Mouse (Mus musculus): Measurements from ENCODE around the gene Tmem52. TPM values are rescaled to one million over a fixed set of nuclear protein-coding genes. Genes with fewer than 3 reads are reported as not detected.

Gene Tmem52
- polyA plus RNA-seq, 1 experiment from 2014 or later, result not detected

- no peaks in the 10 kb centered on the region for H3K36me3 ChIP-seq (ENCODE audit: control insufficient read depth, insufficient read depth, low read length)
- no peak overlapping the region for H3K4me3 ChIP-seq (ENCODE audit: low read depth, low read length)
- H3K27ac ChIP-seq (replicated peaks; ENCODE audit: low read depth, low read length), result no peak overlapping the region
- H3K27me3 ChIP-seq (ENCODE audit: control insufficient read depth, insufficient read depth, low read length), result 0 out of 2 replicates have a peak, but pooled peaks cover 2% of the 10 kb centered on the region
- H3K4me2 ChIP-seq (ENCODE audit: low read depth, severe bottlenecking), result no peak overlapping the region
- H3K9me3 ChIP-seq (ENCODE audit: control insufficient read depth, low read length), result no peaks in the 10 kb centered on the region
- DNase-seq (ENCODE audit: low spot score) (peak; percentile 92), ATAC-seq (ENCODE audit: insufficient number of reproducible peaks, low FRiP score, low TSS enrichment, low read depth) (peak; percentile 68; the same call in 1 of the 2 replicates)
- no peaks in the 10 kb centered on the region for H3K4me1 ChIP-seq (ENCODE audit: control insufficient read depth, insufficient read depth, low read length)
- no peak overlapping the region for H3K9ac ChIP-seq (ENCODE audit: low read length)
- 25% methylated on average over 28 of the region's 28 CpGs for WGBS
These were observed 12.6 kb downstream of the Tmem52 start for GRCm38 (mm10) chr4:155481381-155482124.

- H3K4me1 ChIP-seq (ENCODE audit: control insufficient read depth, insufficient read depth, low read length), result no peaks in the 10 kb centered on the region
- H3K9me3 ChIP-seq (ENCODE audit: control insufficient read depth, low read length), result no peaks in the 10 kb centered on the region
- 90% methylated on average over 6 of the region's 6 CpGs for WGBS
- 0 out of 2 replicates have a peak, but pooled peaks cover 2% of the 10 kb centered on the region for H3K27me3 ChIP-seq (ENCODE audit: control insufficient read depth, insufficient read depth, low read length)
- DNase-seq (ENCODE audit: low spot score), result no peak
- no peaks in the 10 kb centered on the region for H3K36me3 ChIP-seq (ENCODE audit: control insufficient read depth, insufficient read depth, low read length)
- H3K4me2 ChIP-seq (ENCODE audit: low read depth, severe bottlenecking), result no peak overlapping the region
- H3K27ac ChIP-seq (replicated peaks; ENCODE audit: low read depth, low read length), result no peak overlapping the region
- H3K4me3 ChIP-seq (ENCODE audit: low read depth, low read length), result no peak overlapping the region
- no peak overlapping the region for H3K9ac ChIP-seq (ENCODE audit: low read length)
- ATAC-seq (ENCODE audit: insufficient number of reproducible peaks, low FRiP score, low TSS enrichment, low read depth), result no peak
These were observed 13.2 kb downstream of the Tmem52 start for GRCm38 (mm10) chr4:155482125-155482480.

- Histone ChIP-seq H3K27me3 (ENCODE audit: control insufficient read depth, insufficient read depth, low read length) (0 out of 2 replicates have a peak, but pooled peaks cover 1% of the 10 kb centered on the region), H3K27ac (replicated peaks; ENCODE audit: low read depth, low read length) (no peak overlapping the region), H3K36me3 (ENCODE audit: control insufficient read depth, insufficient read depth, low read length) (no peaks in the 10 kb centered on the region), H3K4me1 (ENCODE audit: control insufficient read depth, insufficient read depth, low read length) (no peaks in the 10 kb centered on the region), H3K4me3 (ENCODE audit: low read depth, low read length) (no peak overlapping the region), H3K4me2 (ENCODE audit: low read depth, severe bottlenecking) (no peak overlapping the region), H3K9me3 (ENCODE audit: control insufficient read depth, low read length) (no peaks in the 10 kb centered on the region), H3K9ac (ENCODE audit: low read length) (no peak overlapping the region)
- ATAC-seq (ENCODE audit: insufficient number of reproducible peaks, low FRiP score, low TSS enrichment, low read depth) (no peak), DNase-seq (ENCODE audit: low spot score) (no peak)
- 70% methylated on average over 8 of the region's 8 CpGs for WGBS
These were observed 14.0 kb downstream of the Tmem52 start for GRCm38 (mm10) chr4:155482733-155483540.

- no peak overlapping the region for H3K27ac ChIP-seq (replicated peaks; ENCODE audit: low read depth, low read length)
- H3K4me3 ChIP-seq (ENCODE audit: low read depth, low read length), result no peak overlapping the region
- peaks cover 6% of the 10 kb centered on the region for H3K4me1 ChIP-seq (ENCODE audit: control insufficient read depth, insufficient read depth, low read length)
- H3K27me3 ChIP-seq (ENCODE audit: control insufficient read depth, insufficient read depth, low read length), result no peaks in the 10 kb centered on the region
- H3K9me3 ChIP-seq (ENCODE audit: control insufficient read depth, low read length), result no peaks in the 10 kb centered on the region
- H3K9ac ChIP-seq (ENCODE audit: low read length), result no peak overlapping the region
- ATAC-seq (ENCODE audit: insufficient number of reproducible peaks, low FRiP score, low TSS enrichment, low read depth), result no peak
- H3K36me3 ChIP-seq (ENCODE audit: control insufficient read depth, insufficient read depth, low read length), result no peaks in the 10 kb centered on the region
- WGBS, result 87% methylated on average over 3 of the region's 3 CpGs
- no peak for DNase-seq (ENCODE audit: low spot score)
- H3K4me2 ChIP-seq (ENCODE audit: low read depth, severe bottlenecking), result no peak overlapping the region
These were observed 16.6 kb downstream of the Tmem52 start for GRCm38 (mm10) chr4:155485521-155485920.

DNA sequence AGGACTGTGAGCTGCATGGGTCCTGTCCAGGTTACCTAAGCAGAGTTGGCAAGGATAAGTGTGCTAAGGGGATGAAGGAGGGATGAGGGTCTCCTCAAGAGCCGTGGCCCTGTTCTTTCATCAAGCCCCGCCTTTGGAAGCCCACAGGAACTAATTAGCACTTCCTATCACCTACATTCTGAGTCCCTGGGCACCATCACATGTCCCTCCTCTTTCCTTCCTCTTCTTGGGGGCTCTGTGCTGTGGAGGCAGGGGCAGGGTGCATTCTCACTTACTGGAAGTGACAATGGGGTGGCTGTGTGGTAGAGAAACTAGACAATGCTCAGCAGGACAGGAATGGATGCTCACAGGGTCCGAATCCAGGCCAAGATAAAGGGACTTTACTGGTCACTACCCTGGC lies 18.8 kb downstream of the Tmem52 start:
- H3K27me3 ChIP-seq (ENCODE audit: control insufficient read depth, insufficient read depth, low read length), result no peaks in the 10 kb centered on the region
- no peaks in the 10 kb centered on the region for H3K9me3 ChIP-seq (ENCODE audit: control insufficient read depth, low read length)
- 36% methylated on average over 3 of the region's 3 CpGs for WGBS
- no peak for ATAC-seq (ENCODE audit: insufficient number of reproducible peaks, low FRiP score, low TSS enrichment, low read depth)
- no peak overlapping the region for H3K9ac ChIP-seq (ENCODE audit: low read length)
- no peak overlapping the region for H3K27ac ChIP-seq (replicated peaks; ENCODE audit: low read depth, low read length)
- no peak overlapping the region for H3K4me3 ChIP-seq (ENCODE audit: low read depth, low read length)
- H3K4me2 ChIP-seq (ENCODE audit: low read depth, severe bottlenecking), result no peak overlapping the region
- H3K36me3 ChIP-seq (ENCODE audit: control insufficient read depth, insufficient read depth, low read length), result no peaks in the 10 kb centered on the region
- DNase-seq (ENCODE audit: low spot score), result no peak
- peaks cover 8% of the 10 kb centered on the region for H3K4me1 ChIP-seq (ENCODE audit: control insufficient read depth, insufficient read depth, low read length)

DNA sequence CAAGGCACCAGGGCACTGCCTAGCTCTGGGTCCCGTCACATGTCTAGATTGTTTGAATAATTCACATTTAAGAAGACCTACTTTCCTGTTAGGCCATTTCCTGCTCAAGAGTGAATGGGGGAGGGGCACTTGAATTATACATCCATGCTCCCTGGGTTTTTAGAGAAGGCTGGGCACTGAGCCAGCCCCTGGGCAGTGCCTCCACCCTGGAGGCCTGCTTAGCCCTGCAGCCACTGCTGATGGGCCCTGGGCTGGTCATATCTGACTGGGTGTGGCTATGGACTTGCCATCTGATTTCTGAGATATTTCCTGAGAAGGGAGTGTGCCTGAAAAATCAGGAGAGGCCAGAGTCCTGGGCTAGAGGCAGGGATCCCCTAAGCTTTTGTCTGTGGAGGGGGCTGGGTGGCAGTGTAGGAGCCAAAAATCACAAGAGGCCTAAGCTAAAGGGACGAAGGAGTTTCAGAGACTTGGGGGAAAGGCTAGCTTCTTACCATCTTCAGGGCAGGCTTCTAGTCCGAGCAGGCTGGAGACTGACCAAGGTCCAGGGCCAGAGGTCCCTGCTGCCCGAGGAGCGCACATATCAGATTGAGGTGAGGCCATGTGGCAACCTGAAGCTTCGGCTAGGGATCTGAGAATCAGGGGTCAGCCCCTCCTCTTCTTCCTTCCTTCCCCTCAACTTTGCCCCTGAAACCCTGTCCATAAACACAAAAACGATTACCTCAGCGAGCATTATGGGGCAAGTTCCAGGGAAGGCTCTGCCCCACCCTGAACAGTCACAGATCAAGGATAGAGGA lies 19.5 kb downstream of the Tmem52 start:
- no peak for ATAC-seq (ENCODE audit: insufficient number of reproducible peaks, low FRiP score, low TSS enrichment, low read depth)
- Histone ChIP-seq H3K9ac (ENCODE audit: low read length) (no peak overlapping the region), H3K27me3 (ENCODE audit: control insufficient read depth, insufficient read depth, low read length) (no peaks in the 10 kb centered on the region), H3K4me1 (ENCODE audit: control insufficient read depth, insufficient read depth, low read length) (peaks cover 9% of the 10 kb centered on the region), H3K4me2 (ENCODE audit: low read depth, severe bottlenecking) (no peak overlapping the region), H3K4me3 (ENCODE audit: low read depth, low read length) (no peak overlapping the region), H3K36me3 (ENCODE audit: control insufficient read depth, insufficient read depth, low read length) (no peaks in the 10 kb centered on the region), H3K9me3 (ENCODE audit: control insufficient read depth, low read length) (no peaks in the 10 kb centered on the region), H3K27ac (replicated peaks; ENCODE audit: low read depth, low read length) (no peak overlapping the region)
- no peak for DNase-seq (ENCODE audit: low spot score)
- WGBS, result 72% methylated on average over 8 of the region's 8 CpGs

DNA sequence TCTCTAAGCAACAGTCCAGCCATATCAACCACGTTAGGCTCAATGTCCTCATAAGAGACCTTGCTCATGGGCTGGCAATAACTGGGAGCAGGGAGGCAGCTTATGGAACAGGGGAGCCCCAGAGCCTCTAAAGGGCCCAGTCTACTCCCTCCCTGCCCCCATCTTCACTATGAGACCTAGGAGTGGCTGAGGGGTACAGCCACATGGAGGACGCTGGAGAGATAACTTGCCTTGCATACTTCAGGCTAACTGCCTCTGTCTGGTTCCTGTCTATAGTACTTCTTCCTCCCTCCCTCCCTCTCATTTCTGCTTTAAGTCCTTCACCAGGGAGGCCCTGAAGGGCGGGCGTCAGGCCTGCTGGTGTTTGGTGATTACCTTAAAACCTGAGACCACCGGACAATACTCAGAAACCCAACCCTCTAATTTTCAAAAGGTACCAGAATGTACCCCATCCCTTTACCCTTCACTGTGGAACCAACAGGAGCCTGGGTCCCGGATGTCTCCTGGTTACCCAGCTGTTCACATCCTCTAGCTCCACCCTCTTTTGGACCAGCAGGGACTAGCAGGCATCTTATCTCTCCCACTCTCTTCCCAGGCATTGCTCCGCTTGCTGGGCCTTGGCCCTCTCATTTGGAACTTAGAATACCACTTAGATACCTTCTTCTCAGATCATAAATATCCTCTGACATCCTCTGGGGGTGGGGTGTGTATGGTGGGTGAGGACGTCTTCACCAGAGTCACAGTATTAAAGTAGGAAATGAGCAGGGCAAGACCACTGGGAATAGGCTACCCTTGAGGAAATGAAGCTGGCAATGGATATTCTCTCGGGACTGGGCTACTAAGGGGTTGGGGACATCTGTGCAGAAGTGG lies 20.4 kb downstream of the Tmem52 start:
- Histone ChIP-seq H3K27me3 (ENCODE audit: control insufficient read depth, insufficient read depth, low read length) (no peaks in the 10 kb centered on the region), H3K9ac (ENCODE audit: low read length) (no peak overlapping the region), H3K4me1 (ENCODE audit: control insufficient read depth, insufficient read depth, low read length) (peaks cover 10% of the 10 kb centered on the region), H3K4me3 (ENCODE audit: low read depth, low read length) (no peak overlapping the region), H3K4me2 (ENCODE audit: low read depth, severe bottlenecking) (no peak overlapping the region), H3K36me3 (ENCODE audit: control insufficient read depth, insufficient read depth, low read length) (no peaks in the 10 kb centered on the region), H3K9me3 (ENCODE audit: control insufficient read depth, low read length) (no peaks in the 10 kb centered on the region), H3K27ac (replicated peaks; ENCODE audit: low read depth, low read length) (no peak overlapping the region)
- no peak for ATAC-seq (ENCODE audit: insufficient number of reproducible peaks, low FRiP score, low TSS enrichment, low read depth)
- DNase-seq (ENCODE audit: low spot score), result no peak
- WGBS, result 75% methylated on average over 9 of the region's 9 CpGs

Data from limb, embryonic 11.5 days (tissue).